Mouse (Mus musculus) heart, adult 11 months (tissue): Measurements from ENCODE around the gene Rps19bp1.

Source experiments
- DNase-seq: peaks from one replicate; pipeline ENCODE4 v3.0.0; 2022

Gene Rps19bp1

GRCm38 (mm10) chr15:80256656-80257601, 7.2 kb downstream of the Rps19bp1 start:
- DNase-seq = peak; percentile 93

- DNase-seq = peak; percentile 96
Measured at GRCm38 (mm10) chr15:80256242-80256641, 7.9 kb downstream of the Rps19bp1 start.

- peak; percentile 99 for DNase-seq
Measured at GRCm38 (mm10) chr15:80255646-80256121, 8.4 kb downstream of the Rps19bp1 start.

GRCm38 (mm10) chr15:80254847-80255645, 9.1 kb downstream of the Rps19bp1 start, which contains the start of gene Atf4:
Atf4 (plus strand) TSS chr15:80255184.
- DNase-seq = peak; percentile 100

GRCm38 (mm10) chr15:80254207-80254606, 9.9 kb downstream of the Rps19bp1 start:
- peak; percentile 92 for DNase-seq

GRCm38 (mm10) chr15:80253530-80253929, 10.6 kb downstream of the Rps19bp1 start:
- peak; percentile 89 for DNase-seq

GRCm38 (mm10) chr15:80250586-80250985, 13.5 kb downstream of the Rps19bp1 start:
- DNase-seq = no peak

GRCm38 (mm10) chr15:80249672-80250071, 14.4 kb downstream of the Rps19bp1 start:
- DNase-seq = peak; percentile 91

- no peak for DNase-seq
Measured at GRCm38 (mm10) chr15:80248596-80248995, 15.5 kb downstream of the Rps19bp1 start.

- DNase-seq = peak; percentile 84
Measured at GRCm38 (mm10) chr15:80248135-80248534, 16.0 kb downstream of the Rps19bp1 start.

GRCm38 (mm10) chr15:80235535-80235934, 28.6 kb downstream of the Rps19bp1 start, which contains the start of gene AC140267.1:
AC140267.1 (plus strand) TSS chr15:80235835.
- DNase-seq = no peak

GRCm38 (mm10) chr15:80233733-80234509, 30.2 kb downstream of the Rps19bp1 start, which contains the start of gene Mief1:
Mief1 (plus strand) TSS chr15:80234018.
- peak; percentile 100 for DNase-seq

- no peak for DNase-seq
Measured at GRCm38 (mm10) chr15:80233053-80233452, 31.1 kb downstream of the Rps19bp1 start.

GRCm38 (mm10) chr15:80232331-80232730, 31.8 kb downstream of the Rps19bp1 start:
- DNase-seq = no peak

GRCm38 (mm10) chr15:80228071-80228800, 35.9 kb downstream of the Rps19bp1 start:
- no peak for DNase-seq

GRCm38 (mm10) chr15:80225796-80226195, 38.3 kb downstream of the Rps19bp1 start:
- peak; percentile 89 for DNase-seq

- DNase-seq = peak; percentile 91
Measured at GRCm38 (mm10) chr15:80225208-80225607, 38.9 kb downstream of the Rps19bp1 start.

- DNase-seq = no peak
Measured at GRCm38 (mm10) chr15:80223751-80224150, 40.4 kb downstream of the Rps19bp1 start.

GRCm38 (mm10) chr15:80221031-80221430, 43.1 kb downstream of the Rps19bp1 start:
- no peak for DNase-seq

- no peak for DNase-seq
Measured at GRCm38 (mm10) chr15:80219705-80220657, 44.1 kb downstream of the Rps19bp1 start.
